Mouse (Mus musculus) liver, embryonic 16.5 days (tissue): ENCODE data around the gene Svs1. TPM values are rescaled to one million over a fixed set of nuclear protein-coding genes. Genes with fewer than 3 reads are reported as not detected.
"Not testable (repeated sequence)": the region's sequence is repeated elsewhere in the genome, so short reads cannot be mapped to it uniquely, and the experiment has no call there.

ENCODE experiments used
- ATAC-seq: fragments of 200-750 bp; cut with Nextera tagmentation; 2 replicates; pipeline ENCODE4 v1.8.0; 2017; ENCODE audit warnings: low read depth, mild to moderate bottlenecking, moderate number of reproducible peaks, moderate library complexity
- H3K27ac ChIP-seq: fragments of 300-500 bp; sonication (generic); 2 replicates; pipeline ENCODE4 v1.5.1; 2014; ENCODE audit warnings: mild to moderate bottlenecking, low read length
- H3K27me3 ChIP-seq: fragments of 300-500 bp; sonication (generic); 2 replicates; pipeline ENCODE4 v1.6.1; 2014; ENCODE audit warnings: low read depth, low read length, mixed read lengths; ENCODE audit not compliant: control insufficient read depth, insufficient read depth
- H3K36me3 ChIP-seq: fragments of 300-500 bp; sonication (generic); 2 replicates; pipeline ENCODE4 v1.6.1; 2014; ENCODE audit warnings: mild to moderate bottlenecking; ENCODE audit not compliant: control insufficient read depth, insufficient read depth
- H3K4me1 ChIP-seq: fragments of 300-500 bp; sonication (generic); 2 replicates; pipeline ENCODE4 v1.6.1; 2014; ENCODE audit warnings: low read depth, low read length, mixed read lengths; ENCODE audit not compliant: control insufficient read depth
- H3K4me2 ChIP-seq: fragments of 300-500 bp; sonication (generic); 2 replicates; pipeline ENCODE4 v1.6.1; 2014; ENCODE audit warnings: low read depth, low read length, mixed read lengths
- H3K4me3 ChIP-seq: fragments of 300-500 bp; sonication (generic); 2 replicates; pipeline ENCODE4 v1.5.1; 2014; ENCODE audit warnings: low read depth, mild to moderate bottlenecking, low read length
- H3K9ac ChIP-seq: fragments of 300-500 bp; sonication (generic); 2 replicates; pipeline ENCODE4 v1.6.1; 2014; ENCODE audit warnings: low read depth, low read length
- H3K9me3 ChIP-seq: fragments of 300-500 bp; sonication (generic); replicated peaks from 2 replicates; pipeline ENCODE4 v1.6.1; 2016; ENCODE audit warnings: low read length; ENCODE audit not compliant: control insufficient read depth
- WGBS: fragments of 180-500 bp; shearing (Covaris S2); extraction: QIAGEN DNeasy Blood & Tissue Kit; methylation state at CpG from one replicate; pipeline ENCODE4 v1.1.7; 2014; ENCODE audit not compliant: insufficient replicate concordance; 5-methylcytosine and 5-hydroxymethylcytosine counted together
- polyA plus RNA-seq: library from polyadenylated mRNA; unstranded; fragments of >200 nt; fragmentation: Nextera tagmentation; extraction: Ambion mirVana; gene quantifications from 2 replicates; pipeline ENCODE4 v1.2.1, GENCODE M21; 2015

Gene Svs1
- polyA plus RNA-seq, 1 experiment from 2014 or later = not detected

GRCm38 (mm10) chr6:48959151-48959550, 27.5 kb upstream of the Svs1 start:
- WGBS = 28% methylated on average over 7 of the region's 7 CpGs
- ATAC-seq, H3K36me3 ChIP-seq, H3K4me3 ChIP-seq, H3K9ac ChIP-seq, H3K4me2 ChIP-seq, H3K27me3 ChIP-seq, H3K27ac ChIP-seq, H3K9me3 ChIP-seq, H3K4me1 ChIP-seq: not testable (repeated sequence)

GRCm38 (mm10) chr6:48966696-48967095, 20.0 kb upstream of the Svs1 start:
- H3K27ac ChIP-seq, ATAC-seq, H3K36me3 ChIP-seq, H3K9ac ChIP-seq, H3K4me2 ChIP-seq, H3K4me1 ChIP-seq, H3K4me3 ChIP-seq, H3K9me3 ChIP-seq, H3K27me3 ChIP-seq: not testable (repeated sequence)
- 60% methylated on average over 5 of the region's 5 CpGs for WGBS

- Histone ChIP-seq H3K9me3 (no peaks in the 10 kb centered on the region), H3K27me3 (no peaks in the 10 kb centered on the region), H3K4me1 (no peaks in the 10 kb centered on the region), H3K9ac (no peak overlapping the region), H3K36me3 (no peaks in the 10 kb centered on the region), H3K4me3 (no peak overlapping the region), H3K27ac (no peak overlapping the region), H3K4me2 (no peak overlapping the region)
- ATAC-seq = no peak
Measured at GRCm38 (mm10) chr6:48967868-48968267, 18.8 kb upstream of the Svs1 start.

- no peak for ATAC-seq
- 46% methylated on average over 2 of the region's 2 CpGs for WGBS
- no peak within 1 kb of the TSS for H3K27ac ChIP-seq
Measured at GRCm38 (mm10) chr6:48974663-48975062, 12.0 kb upstream of the Svs1 start, which contains the start of gene Doxl2. Doxl2 (plus strand) TSS chr6:48974963.

GRCm38 (mm10) chr6:48979616-48980015, 7.0 kb upstream of the Svs1 start:
- Histone ChIP-seq H3K4me3 (no peak overlapping the region), H3K9ac (no peak overlapping the region), H3K27ac (no peak overlapping the region), H3K9me3 (no peaks in the 10 kb centered on the region), H3K4me2 (no peak overlapping the region), H3K27me3 (no peaks in the 10 kb centered on the region), H3K36me3 (no peaks in the 10 kb centered on the region), H3K4me1 (no peaks in the 10 kb centered on the region)
- WGBS = 29% methylated on average over 1 of the region's 1 CpGs
- ATAC-seq = no peak

More at GRCm38 (mm10) chr6:48974663-48975062, 12.0 kb upstream of the Svs1 start, which contains the start of gene Doxl2:
- no peak within 1 kb of the TSS for H3K4me2 ChIP-seq
- H3K4me1 ChIP-seq = no peaks in the 10 kb centered on the region
- no peak within 1 kb of the TSS for H3K9ac ChIP-seq
- no peaks in the 10 kb centered on the region for H3K9me3 ChIP-seq
- no peaks in the 10 kb centered on the region for H3K27me3 ChIP-seq
- H3K36me3 ChIP-seq = no peaks in the 10 kb centered on the region
- no peak within 1 kb of the TSS for H3K4me3 ChIP-seq

- H3K27me3 ChIP-seq = no peaks in the 10 kb centered on the region
Measured at GRCm38 (mm10) chr6:48982305-48982704, 4.4 kb upstream of the Svs1 start.

GRCm38 (mm10) chr6:48989971-48990370, 3.3 kb downstream of the Svs1 start:
- Histone ChIP-seq H3K27me3 (no peaks in the 10 kb centered on the region), H3K4me3 (no peak overlapping the region), H3K27ac (no peak overlapping the region), H3K9ac (no peak overlapping the region), H3K4me1 (no peaks in the 10 kb centered on the region), H3K36me3 (no peaks in the 10 kb centered on the region), H3K4me2 (no peak overlapping the region), H3K9me3 (no peaks in the 10 kb centered on the region)
- no peak for ATAC-seq
- WGBS = 74% methylated on average over 5 of the region's 5 CpGs

More at GRCm38 (mm10) chr6:48982305-48982704, 4.4 kb upstream of the Svs1 start:
- H3K9me3 ChIP-seq = no peaks in the 10 kb centered on the region
- no peak overlapping the region for H3K4me3 ChIP-seq
- no peak overlapping the region for H3K27ac ChIP-seq
- H3K9ac ChIP-seq = no peak overlapping the region
- WGBS = 53% methylated on average over 3 of the region's 3 CpGs
- no peaks in the 10 kb centered on the region for H3K4me1 ChIP-seq
- no peak overlapping the region for H3K4me2 ChIP-seq
- ATAC-seq = no peak
- no peaks in the 10 kb centered on the region for H3K36me3 ChIP-seq

GRCm38 (mm10) chr6:48991991-48992390, 5.3 kb downstream of the Svs1 start:
- H3K27ac ChIP-seq = no peak overlapping the region
- H3K27me3 ChIP-seq = no peaks in the 10 kb centered on the region
- H3K4me3 ChIP-seq = no peak overlapping the region
- no peak overlapping the region for H3K9ac ChIP-seq
- no peaks in the 10 kb centered on the region for H3K4me1 ChIP-seq
- no peaks in the 10 kb centered on the region for H3K9me3 ChIP-seq
- H3K36me3 ChIP-seq = no peaks in the 10 kb centered on the region
- H3K4me2 ChIP-seq = no peak overlapping the region
- WGBS = 48% methylated on average over 4 of the region's 4 CpGs
- ATAC-seq = no peak

GRCm38 (mm10) chr6:48998186-48998585, 11.5 kb downstream of the Svs1 start:
- H3K4me1 ChIP-seq = no peaks in the 10 kb centered on the region
- ATAC-seq = no peak
- WGBS = 58% methylated on average over 6 of the region's 6 CpGs
- no peak overlapping the region for H3K9ac ChIP-seq
- no peak overlapping the region for H3K27ac ChIP-seq
- no peaks in the 10 kb centered on the region for H3K9me3 ChIP-seq
- no peaks in the 10 kb centered on the region for H3K36me3 ChIP-seq
- H3K4me2 ChIP-seq = no peak overlapping the region
- H3K4me3 ChIP-seq = no peak overlapping the region
- no peaks in the 10 kb centered on the region for H3K27me3 ChIP-seq
